8 mouse cellular contexts compared by ENCODE assay signal in the genomic region with DNA sequence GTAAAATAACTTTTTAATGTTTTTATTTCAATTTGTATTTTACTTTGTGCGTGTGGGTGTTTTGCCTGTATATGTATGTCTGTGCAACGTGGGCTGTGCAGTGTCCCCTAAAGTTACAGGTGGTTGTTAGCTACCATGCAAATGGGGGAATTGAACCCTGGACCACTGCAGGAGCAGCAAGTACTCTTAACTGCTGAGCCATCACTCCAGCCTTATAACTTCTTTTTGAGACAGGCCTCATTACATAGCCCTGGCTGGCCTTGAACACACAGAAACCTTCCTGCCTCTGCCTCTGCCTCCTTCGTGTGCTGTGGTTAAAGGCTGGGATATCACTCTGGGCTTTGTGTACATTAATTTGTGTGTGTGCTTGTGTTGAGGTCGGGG. TPM values are rescaled to one million over a fixed set of nuclear protein-coding genes. Genes with fewer than 3 reads are reported as not detected.
DNase-seq lines count a peak whose midpoint lies in the region; ATAC-seq and TF ChIP-seq lines count a peak whose summit lies in the region.

No protein-coding gene starts in this region.

- no peak for ATAC-seq in kidney, postnatal 0 days (replicated peaks; ENCODE audit: low FRiP score, low read depth)
- no peak for ATAC-seq in hindbrain, embryonic 14.5 days (ENCODE audit: low FRiP score)
- ATAC-seq in midbrain, embryonic 16.5 days: no peak

- peaks cover 17% of the 10 kb centered on the region for H3K27me3 ChIP-seq in kidney, postnatal 0 days (ENCODE audit: insufficient read depth, low read length)
- H3K27me3 ChIP-seq in hindbrain, embryonic 14.5 days (ENCODE audit: control insufficient read depth, insufficient read depth, low read length): peaks cover 25% of the 10 kb centered on the region
- peaks cover 18% of the 10 kb centered on the region for H3K27me3 ChIP-seq in midbrain, embryonic 16.5 days (ENCODE audit: control insufficient read depth, insufficient read depth, low read depth, low read length)

- H3K4me1 ChIP-seq in kidney, postnatal 0 days (replicated peaks; ENCODE audit: insufficient read depth, low read length): peaks cover 17% of the 10 kb centered on the region
- H3K4me1 ChIP-seq in hindbrain, embryonic 14.5 days (replicated peaks; ENCODE audit: control insufficient read depth, insufficient read depth, low read length): peaks cover 28% of the 10 kb centered on the region
- H3K4me1 ChIP-seq in midbrain, embryonic 16.5 days (ENCODE audit: control insufficient read depth, insufficient read depth, low read length): peaks cover 22% of the 10 kb centered on the region

- H3K4me2 ChIP-seq in kidney, postnatal 0 days (ENCODE audit: low read length): peak overlapping the region; percentile 86
- peak overlapping the region; percentile 65 for H3K4me2 ChIP-seq in hindbrain, embryonic 14.5 days (replicated peaks)
- H3K4me2 ChIP-seq in midbrain, embryonic 16.5 days (ENCODE audit: low read length): peak overlapping the region; percentile 78

- peak overlapping the region; percentile 95 for H3K9ac ChIP-seq in kidney, postnatal 0 days (ENCODE audit: low read depth, low read length)
- H3K9ac ChIP-seq in hindbrain, embryonic 14.5 days: peak overlapping the region; percentile 98
- no peak overlapping the region for H3K9ac ChIP-seq in midbrain, embryonic 16.5 days (ENCODE audit: low read depth, low read length)

- peaks cover 7% of the 10 kb centered on the region; the same call in 1 of the 2 replicates for H3K36me3 ChIP-seq in kidney, postnatal 0 days (ENCODE audit: insufficient read depth, low read length)
- H3K36me3 ChIP-seq in hindbrain, embryonic 14.5 days (replicated peaks; ENCODE audit: control insufficient read depth, insufficient read depth): peaks cover 10% of the 10 kb centered on the region
- no peaks in the 10 kb centered on the region for H3K36me3 ChIP-seq in midbrain, embryonic 16.5 days (ENCODE audit: control insufficient read depth, insufficient read depth, low read length)

- no peaks in the 10 kb centered on the region for H3K9me3 ChIP-seq in kidney, postnatal 0 days (replicated peaks; ENCODE audit: low read length)
- H3K9me3 ChIP-seq in hindbrain, embryonic 14.5 days (ENCODE audit: control insufficient read depth, low read length): no peaks in the 10 kb centered on the region
- H3K9me3 ChIP-seq in midbrain, embryonic 16.5 days (replicated peaks; ENCODE audit: control insufficient read depth, low read length, poor library complexity, severe bottlenecking): no peaks in the 10 kb centered on the region

- no peak for TF ChIP-seq CTCF in kidney, postnatal 0 days (IDR thresholded peaks at IDR 0.05; ENCODE audit: low read depth)

- 35% methylated on average over 4 of the region's 4 CpGs for WGBS in kidney, postnatal 0 days
- WGBS in hindbrain, embryonic 14.5 days: 35% methylated on average over 4 of the region's 4 CpGs
- 36% methylated on average over 4 of the region's 4 CpGs for WGBS in midbrain, embryonic 16.5 days

- DNase-seq in kidney, postnatal 0 days (ENCODE audit: low spot score): no peak
- DNase-seq in kidney, adult 18-20 months: no peak
- DNase-seq in c-Kit-negative CD71-positive TER-119-positive erythroid progenitor cells, embryonic 14.5 days (ENCODE audit: low read depth, low spot score): peak; percentile 26
- DNase-seq in hindbrain, embryonic 14.5 days (ENCODE audit: low spot score): no peak
- no peak for DNase-seq in c-Kit-positive CD71-positive TER-119-positive erythroid progenitor cells, embryonic 14.5 days (ENCODE audit: low spot score)
- DNase-seq in cerebellum, postnatal 4 days (ENCODE audit: low spot score in 2 of 2): no peak
- no peak for DNase-seq in gastrocnemius, adult 8-10 months (ENCODE audit: low spot score in 2 of 2)

- peak overlapping the region; percentile 25; the same call in 1 of the 2 replicates for H3K27ac ChIP-seq in kidney, postnatal 0 days
- no peak overlapping the region for H3K27ac ChIP-seq in hindbrain, embryonic 14.5 days
- H3K27ac ChIP-seq in midbrain, embryonic 16.5 days (ENCODE audit: low read length): no peak overlapping the region; the same call in 1 of the 2 replicates

- peak overlapping the region; percentile 97 for H3K4me3 ChIP-seq in kidney, postnatal 0 days (replicated peaks; ENCODE audit: low read depth, low read length)
- H3K4me3 ChIP-seq in hindbrain, embryonic 14.5 days (replicated peaks; ENCODE audit: low read length): peak overlapping the region; percentile 92
- H3K4me3 ChIP-seq in midbrain, embryonic 16.5 days (ENCODE audit: low read depth, low read length): peak overlapping the region; percentile 82

RNA-seq across cellular contexts. Expression of a gene that starts 0.3 kb away (rescaled TPM):
- 49.3 and 50.8 TPM in 2 replicates for polyA plus RNA-seq in kidney, postnatal 0 days (2015; fragmentation: Nextera tagmentation; extraction: Ambion mirVana)
- polyA plus RNA-seq in hindbrain, embryonic 14.5 days (2014; fragmentation: Nextera tagmentation; extraction: Ambion mirVana): 39.3 and 43.6 TPM in 2 replicates
- polyA plus RNA-seq in midbrain, embryonic 16.5 days (2015; fragmentation: Nextera tagmentation; extraction: Ambion mirVana): 68.0 and 69.9 TPM in 2 replicates
- total RNA-seq in gastrocnemius, adult 8-10 months (2022): 10 to 100 TPM; 54.9 to 59.4 (median 57.4) TPM

RNA-seq across cellular contexts. Expression of a gene that starts 8.8 kb away (rescaled TPM):
- polyA plus RNA-seq in kidney, postnatal 0 days (2015; fragmentation: Nextera tagmentation; extraction: Ambion mirVana): 0.11 TPM in 1 of 2 replicates, not detected in the other
- 3.9 and 4.1 TPM in 2 replicates for polyA plus RNA-seq in hindbrain, embryonic 14.5 days (2014; fragmentation: Nextera tagmentation; extraction: Ambion mirVana)
- 3.7 and 4.3 TPM in 2 replicates for polyA plus RNA-seq in midbrain, embryonic 16.5 days (2015; fragmentation: Nextera tagmentation; extraction: Ambion mirVana)
- total RNA-seq in gastrocnemius, adult 8-10 months (2022): under 1 TPM; 0.10 to 0.29 (median 0.15) TPM

RNA-seq across cellular contexts. Expression of a gene that starts 25.6 kb away (rescaled TPM):
- 51.7 and 52.9 TPM in 2 replicates for polyA plus RNA-seq in kidney, postnatal 0 days (2015; fragmentation: Nextera tagmentation; extraction: Ambion mirVana)
- polyA plus RNA-seq in hindbrain, embryonic 14.5 days (2014; fragmentation: Nextera tagmentation; extraction: Ambion mirVana): 38.1 and 46.9 TPM in 2 replicates
- polyA plus RNA-seq in midbrain, embryonic 16.5 days (2015; fragmentation: Nextera tagmentation; extraction: Ambion mirVana): 43.0 and 47.9 TPM in 2 replicates
- 10 to 100 TPM; 74.3 to 87.3 (median 80.7) TPM for total RNA-seq in gastrocnemius, adult 8-10 months (2022)

RNA-seq across cellular contexts. Expression of a gene that starts 48.3 kb away (rescaled TPM):
- polyA plus RNA-seq in kidney, postnatal 0 days (2015; fragmentation: Nextera tagmentation; extraction: Ambion mirVana): 8.7 and 10.6 TPM in 2 replicates
- 11.2 and 15.6 TPM in 2 replicates for polyA plus RNA-seq in hindbrain, embryonic 14.5 days (2014; fragmentation: Nextera tagmentation; extraction: Ambion mirVana)
- polyA plus RNA-seq in midbrain, embryonic 16.5 days (2015; fragmentation: Nextera tagmentation; extraction: Ambion mirVana): 17.0 and 18.3 TPM in 2 replicates
- 10 to 100 TPM in 3 of 4 experiments, 1 to 10 TPM in 1; 8.4 to 13.0 (median 11.4) TPM for total RNA-seq in gastrocnemius, adult 8-10 months (2022)

RNA-seq across cellular contexts. Expression of a gene that starts 51.8 kb away (rescaled TPM):
- 31.4 and 37.8 TPM in 2 replicates for polyA plus RNA-seq in kidney, postnatal 0 days (2015; fragmentation: Nextera tagmentation; extraction: Ambion mirVana)
- polyA plus RNA-seq in hindbrain, embryonic 14.5 days (2014; fragmentation: Nextera tagmentation; extraction: Ambion mirVana): 107 and 112 TPM in 2 replicates
- polyA plus RNA-seq in midbrain, embryonic 16.5 days (2015; fragmentation: Nextera tagmentation; extraction: Ambion mirVana): 98.9 and 117 TPM in 2 replicates
- total RNA-seq in gastrocnemius, adult 8-10 months (2022): 10 to 100 TPM in 3 of 4 experiments, 1 to 10 TPM in 1; 8.8 to 10.7 (median 10.6) TPM
